Mouse (Mus musculus) gastrocnemius, postnatal 4 days (tissue): ENCODE results near the gene Mroh3. TPM values are rescaled to one million over a fixed set of nuclear protein-coding genes. Genes with fewer than 3 reads are reported as not detected.
A peak's percentile ranks its signal among the peaks of the same experiment; 100 is the strongest.

Experiments
- DNase-seq, 2 experiments: peaks; one replicate each; pipeline ENCODE4 v3.0.0; 2021 to 2022; ENCODE audit warnings: low spot score in 2 of 2, mixed read lengths in 2 of 2
- total RNA-seq, 2 experiments: library from RNA; stranded (reverse); gene quantifications; 2 replicates each; pipeline ENCODE4 v1.2.3; 2021

Mroh3 gene
- total RNA-seq, 2 experiments from 2014 or later, result not detected

- DNase-seq, result no peak
Observed at GRCm38 (mm10) chr1:136229040-136229373, 16.4 kb upstream of the Mroh3 start.

- DNase-seq, result no peak
Observed at GRCm38 (mm10) chr1:136228328-136229039, 15.9 kb upstream of the Mroh3 start.

GRCm38 (mm10) chr1:136227870-136228269 is 15.2 kb upstream of the Mroh3 start:
- DNase-seq, result no peak

GRCm38 (mm10) chr1:136226626-136227025 is 14.0 kb upstream of the Mroh3 start:
- DNase-seq, result no peak

- DNase-seq, result no peak
Observed at GRCm38 (mm10) chr1:136225846-136226245, 13.2 kb upstream of the Mroh3 start.

GRCm38 (mm10) chr1:136223758-136224342 is 11.2 kb upstream of the Mroh3 start:
- DNase-seq, result no peak

- DNase-seq, result no peak
Observed at GRCm38 (mm10) chr1:136222386-136222785, 9.8 kb upstream of the Mroh3 start.

- no peak for DNase-seq
Observed at GRCm38 (mm10) chr1:136220037-136220871, 7.6 kb upstream of the Mroh3 start.

- DNase-seq, result no peak
Observed at GRCm38 (mm10) chr1:136214304-136214703, 1.7 kb upstream of the Mroh3 start.

- no peak for DNase-seq
Observed at GRCm38 (mm10) chr1:136190033-136190432, 22.6 kb downstream of the Mroh3 start.

GRCm38 (mm10) chr1:136179511-136180001 is 33.1 kb downstream of the Mroh3 start:
- DNase-seq, result no peak

GRCm38 (mm10) chr1:136178741-136179140 is 33.9 kb downstream of the Mroh3 start:
- no peak for DNase-seq

- DNase-seq, result no peak
Observed at GRCm38 (mm10) chr1:136177085-136177484, 35.5 kb downstream of the Mroh3 start.

GRCm38 (mm10) chr1:136175183-136175582 is 37.4 kb downstream of the Mroh3 start:
- DNase-seq, result no peak

- DNase-seq, result no peak
Observed at GRCm38 (mm10) chr1:136174101-136174606, 38.5 kb downstream of the Mroh3 start.

- DNase-seq, result no peak
Observed at GRCm38 (mm10) chr1:136172696-136173095, 39.9 kb downstream of the Mroh3 start.

- DNase-seq, result peak in 1 of 2 experiments; percentile 68
Observed at GRCm38 (mm10) chr1:136170109-136170508, 42.5 kb downstream of the Mroh3 start.

- no peak for DNase-seq
Observed at GRCm38 (mm10) chr1:136167657-136168056, 45.0 kb downstream of the Mroh3 start.

- no peak for DNase-seq
Observed at GRCm38 (mm10) chr1:136165436-136165835, 47.2 kb downstream of the Mroh3 start.

- no peak for DNase-seq
Observed at GRCm38 (mm10) chr1:136161333-136161921, 51.2 kb downstream of the Mroh3 start.

GRCm38 (mm10) chr1:136160930-136161329 is 51.7 kb downstream of the Mroh3 start:
- no peak for DNase-seq
